Mouse (Mus musculus) adrenal gland, postnatal 36 days (tissue): Measurements from ENCODE around the gene Gm6592. TPM values are rescaled to one million over a fixed set of nuclear protein-coding genes. Genes with fewer than 3 reads are reported as not detected.
"Not testable (repeated sequence)": the region's sequence is repeated elsewhere in the genome, so short reads cannot be mapped to it uniquely, and the experiment has no call there.

ENCODE experiments used
- DNase-seq, 2 experiments: peaks; one replicate each; pipeline ENCODE4 v3.0.0; 2021; ENCODE audit warnings: mixed read lengths in 1 of 2
- long read RNA-seq, 2 experiments: library from polyadenylated mRNA; stranded (forward); transcript quantifications; one replicate each; pipeline ENCODE4 v2.0.0; 2021; ENCODE audit warnings: borderline sequencing depth in 2 of 2
- total RNA-seq, 2 experiments: library from RNA; stranded (reverse); gene quantifications; 2 replicates each; pipeline ENCODE4 v1.2.3; 2021

Gene Gm6592
- not detected for total RNA-seq
- long read RNA-seq, experiment 1: 0 reads
- long read RNA-seq, experiment 2: 0 reads

- DNase-seq: no peak
Measured at GRCm38 (mm10) chrX:8843694-8844093, at the start of gene Gm6592. Gene Gm6592, plus strand, starts transcription at chrX:8843994.

- DNase-seq: not testable (repeated sequence)
Measured at GRCm38 (mm10) chrX:8803391-8803790, 40.4 kb upstream of the Gm6592 start, which contains the start of gene Ssxb5. Gene Ssxb5, plus strand, starts transcription at chrX:8803691.

- DNase-seq: peak; percentile 48 to 59
Measured at GRCm38 (mm10) chrX:8832043-8832442, 11.8 kb upstream of the Gm6592 start.

GRCm38 (mm10) chrX:8852486-8852885 is 8.7 kb downstream of the Gm6592 start:
- DNase-seq: no peak

- DNase-seq: peak; percentile 70 to 72
Measured at GRCm38 (mm10) chrX:8864331-8864730, 20.5 kb downstream of the Gm6592 start.

GRCm38 (mm10) chrX:8873953-8874352 is 30.2 kb downstream of the Gm6592 start, which contains the start of gene Gm5751:
Gene Gm5751, plus strand, starts transcription at chrX:8874253.
- not testable (repeated sequence) for DNase-seq

GRCm38 (mm10) chrX:8884336-8884735 is 40.5 kb downstream of the Gm6592 start:
- no peak for DNase-seq

- DNase-seq: no peak
Measured at GRCm38 (mm10) chrX:8891975-8892342, 48.2 kb downstream of the Gm6592 start.

- DNase-seq: peak; percentile 88 to 89
Measured at GRCm38 (mm10) chrX:8892343-8893155, 48.8 kb downstream of the Gm6592 start, which contains the start of gene B630019K06Rik. Gene B630019K06Rik, plus strand, starts transcription at chrX:8892382.

GRCm38 (mm10) chrX:8893182-8893651 is 49.4 kb downstream of the Gm6592 start:
- peak; percentile 12 to 15 for DNase-seq

Other genes with a start within 250 kb of the Gm6592 start
- not detected for gene Ssxb8, start 153.2 kb upstream of the Gm6592 start, total RNA-seq
- gene Ssx9, start 95.6 kb upstream of the Gm6592 start, total RNA-seq: not detected
- not detected for gene Ssxb5, start 40.3 kb upstream of the Gm6592 start, total RNA-seq
- gene Gm5751, start 30.3 kb downstream of the Gm6592 start, total RNA-seq: not detected
- 10 to 100 TPM in 1 of 2 experiments, 1 to 10 TPM in 1; 8.1 to 10.2 TPM for gene B630019K06Rik, start 48.4 kb downstream of the Gm6592 start, total RNA-seq
- gene Fthl17b, start 119.0 kb downstream of the Gm6592 start, total RNA-seq: not detected
- gene Fthl17c, start 132.6 kb downstream of the Gm6592 start, total RNA-seq: not detected
- not detected for gene Fthl17d, start 142.8 kb downstream of the Gm6592 start, total RNA-seq
- not detected for gene Fthl17e, start 189.5 kb downstream of the Gm6592 start, total RNA-seq
- not detected for gene Fthl17f, start 219.0 kb downstream of the Gm6592 start, total RNA-seq